Mouse (Mus musculus) urinary bladder, adult 18-20 months (tissue): ENCODE results near the gene Gm47996.
"Not testable (repeated sequence)": the region's sequence is repeated elsewhere in the genome, so short reads cannot be mapped to it uniquely, and the experiment has no call there.

Experiments used
- DNase-seq, 2 experiments: peaks; one replicate each; pipeline ENCODE4 v3.0.0; 2022; ENCODE audit warnings: low spot score in 2 of 2, mixed read lengths in 2 of 2

The Gm47996 gene

GRCm38 (mm10) chr1:151203818-151204217 lies 6.1 kb upstream of the Gm47996 start, which contains the start of gene 3110040M04Rik:
TSS of gene 3110040M04Rik (plus strand) at chr1:151204121.
- not testable (repeated sequence) for DNase-seq

DNA sequence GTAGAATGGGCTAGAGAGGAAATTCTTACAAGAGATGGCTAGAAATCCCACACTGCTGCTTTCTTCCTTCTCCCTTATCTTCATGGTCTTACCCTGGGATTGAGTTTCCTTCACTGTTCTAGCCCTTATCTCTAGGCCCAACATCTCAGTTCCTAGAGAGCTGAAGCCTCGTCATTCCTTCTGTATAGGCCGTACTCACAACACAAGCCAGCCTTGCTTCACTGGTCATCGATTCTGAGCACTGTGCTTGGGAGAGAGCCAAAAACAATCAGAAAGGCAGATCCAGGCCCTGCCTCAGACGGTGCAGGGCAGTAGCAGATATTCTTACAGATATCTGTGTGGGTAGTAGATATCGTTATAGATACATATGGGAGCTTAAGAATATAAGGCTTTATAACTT lies 1.4 kb upstream of the Gm47996 start:
- DNase-seq = not testable (repeated sequence)

DNA sequence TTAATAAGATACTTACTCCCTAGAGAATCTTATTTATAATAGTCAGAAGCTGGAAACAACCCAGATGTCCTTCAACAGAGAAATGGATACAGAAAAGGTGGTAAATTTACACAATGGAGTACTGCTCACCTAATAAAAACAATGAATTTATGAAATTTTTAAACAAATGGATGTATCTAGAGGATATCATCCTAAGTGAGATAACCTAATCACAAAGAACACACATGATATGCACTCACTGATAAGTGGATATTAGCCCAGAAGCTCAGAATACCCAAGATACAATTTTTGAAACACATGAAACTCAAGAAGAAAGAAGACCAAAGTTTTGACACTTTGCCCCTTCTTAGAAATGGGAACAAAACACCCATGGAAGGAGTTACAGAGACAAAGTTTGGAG lies 987 bp upstream of the Gm47996 start:
- not testable (repeated sequence) for DNase-seq

DNA sequence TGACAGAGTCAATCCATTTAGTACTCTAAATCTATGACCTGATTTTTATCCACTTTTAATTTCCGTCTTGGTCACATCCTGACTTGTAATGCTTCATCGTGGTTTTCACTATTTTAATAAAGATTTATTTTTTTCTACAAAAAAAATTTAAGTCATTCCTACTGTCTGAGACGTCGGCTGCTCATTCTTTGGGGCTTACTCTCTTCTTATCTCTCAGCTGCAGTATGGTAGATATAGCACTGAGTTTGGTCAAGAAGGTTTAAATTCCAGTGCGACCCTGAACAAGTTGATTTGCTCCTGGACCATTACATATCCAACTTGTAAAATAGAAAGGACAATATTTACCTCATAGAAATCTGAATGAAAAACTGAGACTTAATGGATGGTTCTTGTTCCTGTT lies 1.7 kb downstream of the Gm47996 start:
- not testable (repeated sequence) for DNase-seq

- DNase-seq = no peak
Measured at GRCm38 (mm10) chr1:151214862-151215261, 4.9 kb downstream of the Gm47996 start.

GRCm38 (mm10) chr1:151215985-151216384 lies 6.1 kb downstream of the Gm47996 start:
- no peak for DNase-seq

DNA sequence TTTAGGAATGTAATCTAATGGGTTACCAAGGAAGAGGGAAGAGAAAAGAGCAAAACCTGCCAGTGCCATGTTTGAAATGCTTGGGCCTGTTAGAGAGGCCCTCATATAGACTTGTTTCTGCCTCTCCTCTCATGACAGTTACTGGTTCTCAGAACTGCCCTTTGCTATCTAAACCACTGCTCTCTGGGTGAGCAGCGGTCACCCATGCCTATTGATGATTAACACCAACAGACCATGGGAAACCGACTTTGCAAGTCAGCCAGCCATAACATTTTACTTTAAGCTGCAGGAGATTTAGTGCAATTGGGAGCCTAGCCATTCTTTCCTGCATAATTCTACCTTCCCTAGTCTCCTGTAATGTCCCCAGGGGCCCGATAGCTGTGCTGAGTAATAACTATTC lies 6.5 kb downstream of the Gm47996 start:
- DNase-seq = no peak

DNA sequence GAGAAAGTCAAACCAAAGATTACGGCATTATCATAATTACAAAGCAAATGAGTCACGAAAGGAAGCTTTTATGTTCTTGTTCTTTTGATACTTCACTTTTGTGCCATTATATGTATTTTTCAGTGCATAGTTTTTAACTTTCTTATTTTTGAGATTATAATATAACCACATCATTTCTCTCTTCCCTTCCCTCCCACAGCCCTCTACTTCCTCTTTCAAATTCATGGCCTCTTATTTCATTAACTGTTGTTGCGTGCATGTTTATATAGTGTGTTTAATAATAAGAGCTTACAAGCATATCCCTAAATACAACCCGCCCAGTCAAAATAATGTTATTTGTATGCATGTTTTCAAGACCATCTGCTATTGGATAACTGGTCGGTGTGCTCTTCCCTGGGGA lies 9.1 kb downstream of the Gm47996 start:
- no peak for DNase-seq

- no peak for DNase-seq
Measured at GRCm38 (mm10) chr1:151220098-151220497, 10.2 kb downstream of the Gm47996 start.

DNA sequence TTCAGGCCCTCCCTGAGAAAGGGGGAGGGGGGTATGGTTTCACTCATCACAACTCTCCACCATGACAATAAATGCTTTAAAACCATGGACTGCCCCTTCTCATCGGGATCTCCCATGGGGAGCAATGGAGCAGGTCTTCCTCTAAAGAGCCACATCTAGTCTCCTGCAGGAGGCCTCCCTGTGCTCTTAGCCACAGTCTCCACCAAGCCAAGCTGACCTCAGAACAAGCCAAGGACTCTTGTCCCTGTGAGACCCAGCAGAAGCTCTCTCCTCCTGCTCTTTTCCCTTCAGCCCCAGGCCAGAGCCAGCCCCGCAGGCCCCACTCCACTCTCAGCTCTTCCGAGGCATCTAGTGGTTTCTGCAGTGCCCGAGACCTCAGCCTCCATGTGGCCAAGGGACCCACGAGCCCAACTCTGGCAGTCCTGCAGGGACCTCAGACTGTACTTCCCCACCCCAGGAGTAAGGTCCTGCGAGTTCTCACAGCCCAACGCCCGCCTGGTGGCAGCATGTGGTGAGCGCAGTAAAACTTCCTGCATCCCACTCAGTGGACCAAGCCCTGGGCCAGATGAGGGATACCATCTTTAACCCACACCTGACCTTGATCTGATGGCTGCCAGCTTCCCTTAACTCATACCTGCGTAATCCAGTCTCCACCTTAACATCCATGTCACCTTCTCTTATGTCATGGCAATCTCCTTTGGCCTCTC lies 12.8 kb downstream of the Gm47996 start:
- DNase-seq = no peak

DNA sequence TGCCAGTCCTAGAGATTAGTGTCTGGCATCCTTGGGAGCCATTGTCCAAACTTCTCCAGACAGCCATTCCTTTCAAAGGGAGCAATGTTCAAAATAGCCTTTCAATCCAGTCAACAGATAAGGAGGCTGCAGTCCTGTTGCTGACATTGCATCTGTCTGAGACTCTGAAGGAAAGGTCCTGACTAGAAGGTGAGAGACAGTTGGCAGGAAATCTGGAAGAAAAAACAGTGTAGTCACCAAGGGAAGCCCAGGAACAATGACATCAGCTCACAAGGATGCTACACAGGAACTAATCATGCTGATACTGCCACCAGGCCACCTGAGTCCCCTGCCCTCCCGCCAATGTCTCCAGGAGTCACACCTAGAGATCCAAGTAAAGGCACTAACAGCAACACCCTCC lies 13.4 kb downstream of the Gm47996 start:
- DNase-seq = no peak

DNA sequence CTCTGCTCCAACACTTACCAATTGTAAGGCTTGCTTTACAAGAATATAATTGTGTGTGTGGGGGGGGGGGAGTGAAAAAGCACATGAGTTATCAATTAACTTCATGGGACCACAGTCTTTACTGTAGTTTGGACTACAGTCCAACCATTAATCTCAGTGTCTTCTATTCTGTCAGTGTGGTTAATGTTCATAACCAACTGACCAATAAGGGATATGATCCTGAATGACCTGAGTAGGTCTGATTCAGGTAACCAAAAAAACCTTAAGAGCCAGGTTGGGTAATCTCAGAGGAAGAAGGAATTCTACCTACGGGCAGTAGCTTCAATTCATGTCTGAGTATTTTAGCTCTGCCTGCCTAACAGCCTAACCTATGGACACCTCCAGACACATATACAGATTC lies 14.6 kb downstream of the Gm47996 start:
- no peak for DNase-seq

- DNase-seq = no peak
Measured at GRCm38 (mm10) chr1:151227506-151227905, 17.6 kb downstream of the Gm47996 start.

- no peak for DNase-seq
Measured at GRCm38 (mm10) chr1:151228320-151228989, 18.5 kb downstream of the Gm47996 start.

DNA sequence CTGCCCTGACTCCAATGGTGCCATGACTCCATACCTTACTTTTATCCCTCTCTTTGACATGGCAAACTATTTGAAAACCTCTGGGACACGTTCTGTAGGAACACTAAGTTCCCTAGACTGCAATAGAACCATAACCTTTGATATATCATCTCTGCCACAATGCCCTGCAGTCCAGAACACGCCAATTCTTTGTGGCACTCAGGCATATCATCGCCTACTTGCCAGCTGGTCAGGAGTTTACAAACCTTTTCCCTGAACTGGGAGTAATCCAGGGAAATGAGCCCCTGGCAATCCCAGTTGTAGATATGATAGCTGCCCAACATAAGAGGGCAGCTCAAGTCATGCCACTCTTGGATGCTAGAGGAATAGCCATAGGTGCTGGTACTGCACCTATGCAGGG lies 22.4 kb downstream of the Gm47996 start:
- DNase-seq = no peak

- no peak for DNase-seq
Measured at GRCm38 (mm10) chr1:151233756-151234155, 23.8 kb downstream of the Gm47996 start.

DNA sequence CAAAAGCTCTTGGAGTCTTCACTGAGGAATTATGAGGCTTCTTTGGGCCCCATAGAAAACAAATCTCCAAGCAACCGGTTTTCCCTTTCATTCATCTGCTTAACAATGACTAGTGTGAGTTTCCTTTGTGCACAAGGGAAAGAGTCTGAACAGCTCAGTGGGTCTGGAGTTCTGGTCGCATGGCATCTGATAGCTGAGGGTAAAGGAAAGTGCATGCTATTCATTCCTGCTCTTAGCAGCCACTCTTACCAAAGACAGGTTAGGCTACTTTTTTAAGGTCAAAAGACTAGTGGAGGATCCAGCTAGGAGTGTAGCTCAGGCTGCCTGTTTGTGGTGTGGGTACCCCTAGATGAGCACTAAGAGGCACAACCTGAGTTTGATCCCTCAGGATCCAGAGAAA lies 25.6 kb downstream of the Gm47996 start:
- DNase-seq = no peak

GRCm38 (mm10) chr1:151236141-151236930 lies 26.4 kb downstream of the Gm47996 start:
- no peak for DNase-seq

DNA sequence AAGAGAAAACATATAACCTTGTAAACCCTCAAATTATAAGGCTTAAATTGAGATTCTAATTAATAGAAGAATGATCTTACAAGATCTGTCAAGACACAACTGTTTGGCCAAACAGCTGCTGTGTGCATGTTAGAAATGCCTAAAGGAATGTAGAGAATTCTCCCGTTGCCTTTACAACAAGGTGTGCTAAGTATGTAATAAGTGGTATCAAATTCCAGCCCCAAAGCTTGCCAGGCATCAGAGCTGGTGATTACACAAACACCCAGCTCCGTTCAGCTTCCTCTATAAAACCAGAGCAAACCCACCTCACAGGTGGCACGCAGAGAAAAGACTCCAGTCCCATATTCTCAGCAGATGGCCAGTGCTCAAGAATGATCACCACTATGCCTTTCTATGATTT lies 27.8 kb downstream of the Gm47996 start:
- DNase-seq = no peak

DNA sequence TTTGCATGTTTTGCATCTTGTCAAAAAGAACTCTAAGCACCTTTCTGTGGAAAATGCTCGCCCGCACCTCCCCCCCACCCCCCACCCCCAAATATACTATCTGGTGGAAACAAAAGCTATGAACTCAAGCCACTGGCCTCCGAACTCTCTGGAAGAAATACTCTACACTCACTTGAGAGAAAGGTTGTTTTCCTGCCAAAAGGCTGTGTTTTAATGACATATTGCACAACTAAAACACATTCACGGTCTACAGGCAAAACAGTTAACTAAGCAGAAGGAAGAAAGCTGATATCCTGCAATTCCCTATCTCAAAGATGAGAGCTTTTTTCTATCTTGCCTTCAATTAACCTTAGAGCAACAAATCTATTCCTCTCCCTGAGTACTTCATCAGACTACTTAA lies 33.4 kb downstream of the Gm47996 start:
- DNase-seq = no peak

DNA sequence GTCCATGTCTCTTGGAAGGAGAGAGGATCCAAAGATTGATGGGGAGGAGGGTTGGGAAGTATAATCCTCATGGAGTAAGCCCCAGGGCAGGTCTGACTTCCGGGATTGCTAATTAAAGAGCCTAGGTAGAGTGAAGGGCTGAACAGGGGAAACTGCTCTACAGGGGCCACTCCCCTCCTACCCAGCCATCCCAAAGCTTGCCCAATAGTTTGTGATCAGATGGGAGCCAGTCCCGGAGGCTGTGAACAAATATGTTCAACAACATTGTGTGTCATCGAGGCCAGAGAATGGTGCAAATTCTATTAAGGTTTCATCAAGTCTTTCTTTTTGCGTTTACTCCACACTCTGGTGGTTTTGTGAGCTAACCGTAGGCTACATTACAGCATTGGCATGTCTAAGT lies 34.1 kb downstream of the Gm47996 start:
- DNase-seq = no peak

DNA sequence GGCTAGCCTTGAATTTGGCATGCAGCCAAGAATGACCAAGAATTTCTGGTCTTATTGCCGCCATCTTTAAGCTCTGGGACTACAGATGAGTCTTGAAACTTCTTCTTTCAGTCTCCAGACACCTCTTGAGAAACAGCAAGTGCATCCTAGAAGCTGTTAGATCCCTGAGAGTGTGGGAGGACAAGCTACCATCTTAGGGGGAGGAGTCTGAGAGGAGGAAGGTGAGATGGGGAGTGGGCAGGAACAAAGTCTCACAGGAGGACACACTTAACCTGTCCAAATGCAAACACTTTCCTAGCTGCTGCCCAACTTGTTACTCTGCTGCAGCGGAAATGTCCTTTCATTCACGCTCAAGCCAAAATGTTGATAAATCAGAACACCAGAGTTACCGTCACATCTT lies 34.8 kb downstream of the Gm47996 start:
- no peak for DNase-seq

- DNase-seq = no peak
Measured at GRCm38 (mm10) chr1:151245165-151245564, 35.2 kb downstream of the Gm47996 start.
